Mouse (Mus musculus): ENCODE measurements at regions not wholly inside any gene's neighbourhood (a gene's known extent, or its start where the extent isn't known, plus 50 kb on each side); places are given as distances from the start of the nearest gene placed in this dataset.

DNA sequence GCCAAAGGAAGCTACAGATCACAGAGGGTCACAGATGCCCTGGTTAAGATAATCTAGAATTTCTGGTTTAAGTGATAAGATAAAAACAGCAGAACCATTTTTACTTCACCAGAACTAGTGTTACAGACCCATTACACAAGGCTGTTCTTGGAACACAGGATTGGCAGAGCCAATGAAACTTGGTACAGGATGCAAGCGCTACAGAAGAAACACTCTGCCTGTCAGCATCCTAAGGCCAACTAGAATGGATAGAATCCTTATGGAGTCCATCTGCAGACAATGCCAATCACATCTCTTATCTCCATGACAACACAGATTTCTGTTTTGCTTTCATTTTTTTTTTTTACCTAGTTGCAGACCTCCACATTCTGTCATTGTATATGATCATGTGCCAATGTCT lies 759.4 kb upstream of the Stxbp6 start:
- WGBS: 92% methylated on average over 1 of the region's 1 CpGs
- ATAC-seq (ENCODE audit: low read depth): no peak
- H3K27me3 ChIP-seq: no peaks in the 10 kb centered on the region
- peak overlapping the region; percentile 23; the same call in 1 of the 2 replicates for H3K27ac ChIP-seq (replicated peaks)
- peaks cover 22% of the 10 kb centered on the region for H3K4me1 ChIP-seq (replicated peaks)
- no peak overlapping the region for H3K9ac ChIP-seq
- H3K36me3 ChIP-seq: no peaks in the 10 kb centered on the region
- H3K4me3 ChIP-seq: no peak overlapping the region
- H3K4me2 ChIP-seq: no peak overlapping the region
- H3K9me3 ChIP-seq: peaks cover 9% of the 10 kb centered on the region; the same call in 1 of the 2 replicates

GRCm38 (mm10) chr12:45833414-45833762 lies 758.9 kb upstream of the Stxbp6 start:
- peaks cover 22% of the 10 kb centered on the region for H3K4me1 ChIP-seq (replicated peaks)
- peak overlapping the region; percentile 23; the same call in 1 of the 2 replicates for H3K27ac ChIP-seq (replicated peaks)
- no peaks in the 10 kb centered on the region for H3K36me3 ChIP-seq
- ATAC-seq (ENCODE audit: low read depth): peak; percentile 65
- peaks cover 9% of the 10 kb centered on the region; the same call in 1 of the 2 replicates for H3K9me3 ChIP-seq
- H3K4me2 ChIP-seq: no peak overlapping the region
- no peaks in the 10 kb centered on the region for H3K27me3 ChIP-seq
- H3K4me3 ChIP-seq: no peak overlapping the region
- H3K9ac ChIP-seq: no peak overlapping the region
- 10% methylated on average over 4 of the region's 4 CpGs for whole genome bisulfite sequencing

DNA sequence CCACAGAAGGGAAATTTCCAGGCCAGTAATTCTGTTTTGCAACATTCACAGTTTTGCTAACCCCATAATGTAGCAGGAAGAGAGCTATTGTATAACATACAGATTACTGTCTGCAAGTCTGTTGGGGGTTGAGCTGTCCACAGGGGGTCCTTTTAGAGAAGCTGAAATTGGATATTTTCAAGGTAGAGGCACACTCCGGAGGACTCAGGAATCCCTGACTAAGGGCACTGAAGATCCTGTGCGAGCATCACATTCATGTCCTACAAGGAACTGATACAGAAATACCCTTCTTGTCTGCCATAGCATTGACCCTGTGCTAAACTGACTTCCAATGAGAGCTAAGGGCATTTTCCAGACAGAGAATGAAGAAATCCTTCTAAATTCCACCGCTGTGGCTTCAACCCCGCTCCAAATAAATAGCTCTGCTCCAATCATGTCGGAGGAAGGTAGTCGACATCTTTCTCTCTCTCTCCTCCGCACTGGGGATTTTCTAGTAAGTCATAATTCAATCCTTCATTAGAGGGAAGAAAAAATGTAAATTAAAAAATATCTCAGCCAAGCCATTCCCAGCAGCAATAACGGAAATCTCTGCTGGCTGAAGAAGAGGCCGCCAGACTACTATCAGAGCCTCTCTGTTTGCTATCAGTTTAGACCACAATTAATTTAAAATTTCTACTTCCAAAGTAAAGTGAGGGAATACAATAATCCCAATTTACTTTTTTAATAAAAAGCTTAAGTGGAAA lies 758.3 kb upstream of the Stxbp6 start:
- Histone ChIP-seq H3K9ac (no peak overlapping the region), H3K27ac (replicated peaks) (peak overlapping the region; percentile 52), H3K36me3 (no peaks in the 10 kb centered on the region), H3K4me1 (replicated peaks) (peaks cover 22% of the 10 kb centered on the region), H3K4me3 (no peak overlapping the region), H3K27me3 (no peaks in the 10 kb centered on the region), H3K4me2 (0 out of 2 replicates have a peak overlapping the region, but pooled peaks have one; percentile 5), H3K9me3 (peaks cover 9% of the 10 kb centered on the region; the same call in 1 of the 2 replicates)
- peak; percentile 63; the same call in 1 of the 2 replicates for ATAC-seq (ENCODE audit: low read depth)
- WGBS: 37% methylated on average over 9 of the region's 9 CpGs

DNA sequence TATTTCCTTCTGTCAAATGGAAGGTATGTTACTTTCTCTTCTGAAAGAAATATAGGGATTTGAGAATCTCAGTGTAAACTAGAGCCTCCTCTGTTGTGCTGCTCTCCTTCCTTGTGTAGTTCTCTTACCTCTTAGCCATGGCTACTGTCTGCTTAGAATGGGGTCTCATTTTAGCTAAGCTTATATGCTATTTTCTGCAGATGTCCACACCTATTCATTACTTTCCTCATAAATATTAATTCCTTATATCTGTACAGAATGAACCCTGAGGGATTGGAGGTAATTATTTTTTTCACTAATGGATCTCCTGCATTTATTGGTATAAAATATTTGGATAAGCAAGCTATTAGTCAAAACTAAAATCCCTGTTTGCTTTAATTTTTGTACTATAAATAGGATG lies 750.4 kb upstream of the Stxbp6 start:
- no peak for ATAC-seq (ENCODE audit: low read depth)
- H3K4me2 ChIP-seq: no peak overlapping the region
- no peaks in the 10 kb centered on the region for H3K27me3 ChIP-seq
- H3K9me3 ChIP-seq: no peaks in the 10 kb centered on the region
- H3K4me3 ChIP-seq: no peak overlapping the region
- H3K9ac ChIP-seq: no peak overlapping the region
- H3K36me3 ChIP-seq: no peaks in the 10 kb centered on the region
- H3K4me1 ChIP-seq (replicated peaks): 0 out of 2 replicates have a peak, but pooled peaks cover 3% of the 10 kb centered on the region
- no peak overlapping the region for H3K27ac ChIP-seq (replicated peaks)
